Mouse (Mus musculus) induced T-regulatory cell, adult 2 months (primary cell): ENCODE data around the gene Tnni1.
A peak's percentile ranks its signal among the peaks of the same experiment; 100 is the strongest.

ENCODE experiments used
- DNase-seq: peaks from one replicate; pipeline ENCODE4 v3.0.0-alpha.2; 2012; ENCODE audit warnings: low read depth

Tnni1 gene

DNA sequence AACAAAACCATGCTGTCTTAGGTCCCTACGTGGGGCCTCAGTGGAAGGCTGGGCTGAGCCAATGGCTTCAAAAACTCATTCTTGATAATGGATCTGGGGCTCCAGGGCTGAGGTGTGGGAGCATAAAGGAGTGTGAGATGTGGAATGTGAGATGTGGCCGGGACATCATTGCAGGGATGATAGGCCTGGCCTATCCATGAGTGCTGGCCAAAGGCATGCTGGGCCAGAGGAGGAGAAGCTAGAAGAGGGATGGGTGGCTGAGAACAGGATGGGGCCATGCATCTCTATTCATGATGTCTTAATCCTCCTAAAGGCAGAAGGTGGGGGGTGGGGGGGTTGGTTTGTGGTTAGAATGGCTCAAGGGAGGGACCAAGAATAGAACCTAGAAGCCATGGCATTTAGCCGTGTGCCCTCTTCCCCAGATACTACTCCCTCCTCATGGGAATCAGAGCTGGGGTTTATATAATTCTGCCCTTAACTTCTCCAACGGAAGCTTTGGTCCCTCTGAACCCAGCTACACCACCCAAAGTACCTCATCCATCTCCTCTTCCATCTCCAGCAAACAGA lies 11.8 kb upstream of the Tnni1 start:
- DNase-seq: no peak

DNA sequence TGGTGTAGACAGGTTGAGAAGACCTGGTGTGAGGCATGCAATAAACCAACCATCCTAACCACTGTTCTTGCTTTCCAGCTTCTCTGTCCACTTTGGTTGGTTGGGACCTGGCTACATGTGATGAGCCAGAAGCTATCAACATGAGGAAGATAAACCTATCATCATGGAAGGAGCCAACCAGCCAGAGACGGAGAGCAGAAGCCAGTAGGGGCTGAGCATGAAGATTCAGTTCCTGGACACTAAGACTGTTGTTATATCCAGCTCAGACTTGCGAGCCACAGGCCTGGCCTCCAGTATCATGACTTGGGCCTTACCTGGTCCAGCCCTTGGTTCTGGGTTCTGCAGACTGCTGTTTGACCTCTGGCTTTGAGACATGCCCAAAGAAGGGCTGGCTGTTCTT lies 10.8 kb upstream of the Tnni1 start:
- no peak for DNase-seq

DNA sequence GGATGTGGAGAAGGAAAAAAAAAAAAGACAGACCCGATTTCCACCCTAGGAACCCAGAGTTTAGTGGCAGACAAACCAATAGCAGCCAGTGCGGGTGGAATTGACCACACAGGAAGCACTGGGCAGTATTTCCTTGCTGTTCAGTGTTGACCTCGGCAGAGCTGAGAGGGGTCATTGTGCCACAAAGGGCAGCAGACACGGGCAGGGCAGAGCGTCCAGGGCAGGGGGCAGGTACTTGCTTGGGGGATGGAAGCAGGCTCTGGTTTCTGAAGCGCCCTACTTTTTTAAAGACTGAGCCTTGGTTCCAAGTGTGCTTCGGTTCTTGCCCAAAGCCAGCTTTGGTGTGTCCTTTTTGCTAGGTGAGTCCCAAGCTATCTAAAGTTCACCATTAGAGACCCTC lies 9.0 kb upstream of the Tnni1 start:
- DNase-seq: no peak

DNA sequence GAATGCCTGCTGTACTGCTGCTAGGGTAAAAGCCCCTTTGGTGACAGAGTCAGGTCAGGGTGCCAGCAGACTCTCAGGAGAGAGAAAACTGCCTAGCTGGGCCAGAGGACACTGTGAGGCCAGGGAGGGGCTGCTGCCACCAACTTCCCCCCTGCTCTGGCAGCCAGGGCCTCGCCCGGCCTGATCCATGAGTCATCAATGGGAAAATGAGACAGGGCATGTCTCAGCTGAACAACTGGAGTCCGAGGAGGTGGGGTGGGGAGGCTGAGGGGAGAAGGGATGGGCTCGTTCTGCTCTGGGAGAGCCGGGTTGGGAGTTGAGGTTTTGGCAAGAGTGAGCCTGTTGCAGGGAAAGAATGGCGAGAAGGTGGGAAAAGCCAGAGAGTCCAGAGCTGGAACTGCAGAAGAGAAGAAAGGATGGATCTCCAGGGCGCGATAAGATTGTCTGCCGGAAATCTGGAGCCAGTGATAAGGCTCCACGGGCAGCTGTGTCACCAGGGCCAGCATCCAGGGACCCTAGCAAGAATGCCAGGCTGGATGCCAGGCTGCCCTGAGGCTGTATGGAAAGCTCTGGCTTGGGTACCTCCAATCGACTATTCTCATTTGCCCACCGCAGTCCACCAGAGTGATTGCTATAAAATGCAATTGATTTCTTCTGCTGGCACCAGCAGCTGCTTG lies 8.2 kb upstream of the Tnni1 start:
- no peak for DNase-seq

DNA sequence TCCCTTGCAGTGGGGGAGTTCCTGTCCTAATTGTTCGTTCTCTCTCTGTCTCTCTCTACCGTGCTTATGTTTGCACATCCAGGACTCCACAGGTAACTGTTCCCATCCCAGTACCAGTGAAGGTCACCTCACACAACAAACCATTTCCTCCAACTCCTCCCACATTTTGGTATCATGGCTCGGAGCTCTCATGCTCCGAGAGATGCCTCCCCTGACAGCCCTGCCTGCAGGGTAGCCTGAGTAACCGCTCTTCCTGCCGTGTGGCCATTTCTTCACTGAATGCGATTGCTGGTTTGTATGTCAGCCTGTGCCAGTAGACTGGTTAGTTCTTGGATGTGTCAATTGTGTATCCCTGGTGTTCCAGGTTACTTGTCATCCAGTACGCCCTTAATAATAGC lies 7.7 kb upstream of the Tnni1 start:
- DNase-seq: no peak

DNA sequence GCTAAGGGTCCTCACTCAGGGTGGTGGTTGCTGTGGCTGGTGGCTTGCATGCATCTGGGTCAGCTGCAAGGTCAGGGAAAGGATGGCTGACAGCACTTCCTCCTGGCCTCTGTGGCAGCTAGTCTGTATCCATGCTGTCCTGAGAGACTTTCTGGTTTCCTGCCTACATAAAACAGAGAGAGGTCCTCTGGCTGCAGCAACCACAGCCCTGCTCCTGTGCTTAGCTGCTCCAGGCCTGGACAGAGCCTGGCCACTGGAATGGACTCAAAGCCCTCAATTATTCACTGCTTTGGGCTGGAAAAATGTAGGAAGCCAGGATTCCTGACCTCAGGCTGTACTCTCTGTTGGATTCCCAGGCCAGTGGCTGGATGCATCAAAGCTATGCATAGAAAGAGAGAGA lies 2.6 kb upstream of the Tnni1 start:
- DNase-seq: no peak

DNA sequence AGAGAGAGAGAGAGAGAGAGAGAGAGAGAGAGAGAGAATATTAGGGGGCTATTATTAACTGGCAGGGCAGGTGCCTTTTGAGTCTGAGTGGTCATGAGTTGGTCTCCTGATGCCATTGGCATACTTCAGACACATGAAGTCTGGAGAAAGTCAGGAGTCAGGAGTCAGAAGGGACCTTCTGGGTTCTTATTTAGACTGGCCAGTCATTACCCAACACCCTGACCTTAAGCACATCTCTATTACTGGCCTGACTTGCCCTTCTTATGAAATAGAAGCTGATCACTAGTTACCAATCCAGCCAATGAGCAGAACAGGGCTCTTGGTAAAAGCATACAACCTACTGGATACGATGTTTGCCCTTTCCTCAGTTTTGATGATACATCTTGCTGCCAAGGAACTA lies 2.2 kb upstream of the Tnni1 start:
- DNase-seq: no peak

DNA sequence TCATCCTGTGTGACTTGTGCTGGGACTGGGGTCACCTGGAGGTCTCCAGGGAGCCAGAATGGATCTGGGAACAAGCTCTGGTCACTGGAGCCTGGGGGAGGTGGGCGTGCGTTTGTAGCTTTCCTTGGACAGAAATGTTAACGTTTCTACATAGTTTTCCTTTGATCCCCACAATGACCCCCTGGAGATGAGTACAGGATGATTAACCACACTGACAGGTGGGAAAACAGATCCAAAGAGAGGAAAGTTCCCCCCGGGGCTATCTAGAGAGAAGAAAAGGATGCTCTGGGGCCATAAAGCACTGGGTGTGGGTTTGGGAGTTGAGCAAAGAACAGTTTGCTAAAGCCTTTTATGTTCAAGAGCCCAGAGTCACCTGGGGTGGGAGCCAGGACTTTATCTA lies 1.4 kb downstream of the Tnni1 start:
- no peak for DNase-seq

DNA sequence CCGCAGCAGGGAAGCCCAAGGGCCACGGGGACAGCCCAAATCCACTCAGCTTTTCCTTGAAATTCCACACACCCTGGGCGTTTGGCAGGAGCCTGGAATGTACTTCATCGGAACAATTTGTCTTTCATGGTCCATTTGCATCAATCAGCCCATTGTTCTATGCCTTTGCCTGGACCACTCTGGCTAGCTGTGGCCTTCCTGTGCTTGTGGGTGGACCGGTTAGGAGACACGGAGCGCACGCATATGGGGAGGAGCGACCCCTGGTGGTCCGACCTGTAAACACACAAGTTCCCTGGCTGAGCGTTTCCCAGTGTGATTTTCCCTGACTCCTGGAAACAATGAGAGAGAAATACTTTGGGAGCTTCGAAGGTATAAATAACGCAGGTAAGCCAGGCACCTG lies 2.0 kb downstream of the Tnni1 start:
- DNase-seq: peak; percentile 80

DNA sequence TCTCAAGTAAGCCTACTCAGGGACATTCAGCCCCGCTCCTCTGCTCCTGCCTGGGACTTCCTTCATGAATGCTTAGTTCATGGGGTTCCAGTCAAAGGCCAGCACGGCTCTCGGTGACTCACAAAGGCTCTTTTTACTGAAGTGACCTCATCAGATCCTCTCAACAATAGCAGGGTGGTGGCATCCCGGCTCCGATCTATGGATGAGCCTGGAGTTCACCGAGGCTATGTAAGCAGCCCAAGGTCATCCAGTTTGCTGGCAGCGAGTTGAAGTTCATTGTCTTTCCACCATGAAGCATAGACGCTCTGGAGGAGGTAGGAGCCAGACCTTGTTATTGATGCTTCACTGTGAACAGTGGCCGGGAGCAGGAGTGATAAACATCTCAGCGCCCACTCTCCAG lies 3.6 kb downstream of the Tnni1 start:
- no peak for DNase-seq

DNA sequence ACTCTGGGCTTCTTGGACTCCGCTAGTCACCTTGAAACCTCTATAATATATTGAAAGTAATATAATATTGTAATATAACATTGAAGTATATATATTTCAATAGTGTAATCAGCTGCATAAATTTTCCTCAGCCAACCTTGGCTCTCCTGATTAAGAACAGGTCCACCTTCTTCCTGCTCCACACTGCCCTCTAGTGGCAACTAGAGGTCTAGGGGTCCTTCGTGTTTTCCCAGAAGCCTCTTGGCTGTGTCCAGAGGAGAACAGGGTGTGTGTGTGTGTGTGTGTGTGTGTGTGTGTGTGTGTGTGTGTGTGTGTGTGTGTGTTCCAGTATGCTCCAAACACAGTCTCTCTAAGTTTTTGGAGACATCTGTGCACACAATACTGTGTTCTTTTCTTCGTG lies 8.6 kb downstream of the Tnni1 start:
- DNase-seq: peak; percentile 89

DNA sequence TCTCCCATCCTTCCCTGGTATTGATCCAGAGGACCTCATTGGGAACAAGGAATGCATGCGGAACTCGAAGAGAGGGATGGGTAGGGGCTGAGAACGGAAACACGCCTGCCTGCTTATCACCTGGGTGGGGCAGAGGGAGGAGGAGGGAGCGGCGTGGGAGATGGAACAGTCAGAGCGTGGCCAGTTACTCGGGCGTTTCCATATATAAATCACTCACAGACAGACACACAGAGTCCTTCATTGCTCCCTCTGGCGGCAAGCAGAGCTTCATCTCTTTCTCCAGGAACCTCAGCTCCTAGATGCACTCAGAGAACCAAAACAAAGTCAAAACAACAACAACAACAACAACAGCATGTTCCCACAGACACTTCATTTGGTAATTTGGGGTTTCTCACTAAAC lies 9.5 kb downstream of the Tnni1 start:
- peak; percentile 67 for DNase-seq

DNA sequence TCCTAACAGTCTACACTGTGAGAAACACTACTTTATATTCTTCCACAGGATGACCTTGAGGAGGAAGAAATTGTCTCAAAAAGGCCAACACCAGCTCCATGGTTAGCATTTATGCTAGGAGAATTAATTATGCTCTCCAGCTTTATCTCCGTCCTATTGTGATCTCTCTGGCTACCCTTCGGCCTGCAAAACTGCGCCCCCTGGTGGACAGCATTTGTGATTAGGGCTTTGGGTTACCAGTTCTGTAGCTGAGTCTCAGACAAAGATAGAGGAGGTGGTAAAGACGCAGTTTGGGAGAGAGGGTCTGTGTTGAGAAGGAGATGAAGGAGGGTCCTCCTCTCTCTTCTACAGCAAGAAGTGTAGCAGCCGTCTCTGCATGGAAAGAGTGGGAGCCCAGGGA lies 10.6 kb downstream of the Tnni1 start:
- DNase-seq: peak; percentile 89

DNA sequence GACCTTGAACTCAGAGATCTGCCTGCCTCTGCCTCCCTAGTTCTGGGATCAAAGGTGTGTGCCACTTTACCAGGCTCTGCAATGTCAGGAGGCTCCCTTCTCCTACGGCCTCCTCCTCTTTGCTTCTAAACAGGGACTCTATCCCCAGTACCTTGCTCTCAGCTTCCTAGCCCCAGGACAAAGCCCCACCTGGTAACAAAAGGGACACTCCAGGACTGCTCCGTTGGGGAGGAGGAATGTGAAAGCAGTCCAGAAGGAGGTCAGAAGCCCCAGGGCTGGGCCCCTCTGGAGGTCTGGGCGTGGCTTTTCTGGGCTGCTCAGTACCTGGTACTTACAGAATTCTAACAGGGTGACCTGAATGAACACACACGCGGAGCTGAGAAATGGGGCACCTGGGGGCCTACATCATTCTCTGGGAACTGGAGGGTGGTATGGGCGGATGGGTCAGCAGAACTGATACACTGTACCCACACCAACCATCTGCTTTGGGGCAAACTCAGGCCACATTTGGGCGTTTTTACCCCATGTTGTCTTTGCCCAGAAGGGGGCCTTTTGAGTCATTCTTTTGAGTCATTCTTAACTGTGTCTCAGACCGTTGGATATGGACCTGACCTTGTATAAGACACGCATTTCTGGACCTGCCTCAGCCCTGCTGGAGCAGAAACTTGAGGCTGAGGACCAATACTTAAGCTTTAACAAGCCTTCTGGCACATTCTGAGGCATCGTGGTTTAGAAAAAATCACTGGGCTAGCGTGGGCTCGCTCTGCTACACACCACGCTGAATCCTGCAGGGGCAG lies 13.1 kb downstream of the Tnni1 start:
- no peak for DNase-seq

DNA sequence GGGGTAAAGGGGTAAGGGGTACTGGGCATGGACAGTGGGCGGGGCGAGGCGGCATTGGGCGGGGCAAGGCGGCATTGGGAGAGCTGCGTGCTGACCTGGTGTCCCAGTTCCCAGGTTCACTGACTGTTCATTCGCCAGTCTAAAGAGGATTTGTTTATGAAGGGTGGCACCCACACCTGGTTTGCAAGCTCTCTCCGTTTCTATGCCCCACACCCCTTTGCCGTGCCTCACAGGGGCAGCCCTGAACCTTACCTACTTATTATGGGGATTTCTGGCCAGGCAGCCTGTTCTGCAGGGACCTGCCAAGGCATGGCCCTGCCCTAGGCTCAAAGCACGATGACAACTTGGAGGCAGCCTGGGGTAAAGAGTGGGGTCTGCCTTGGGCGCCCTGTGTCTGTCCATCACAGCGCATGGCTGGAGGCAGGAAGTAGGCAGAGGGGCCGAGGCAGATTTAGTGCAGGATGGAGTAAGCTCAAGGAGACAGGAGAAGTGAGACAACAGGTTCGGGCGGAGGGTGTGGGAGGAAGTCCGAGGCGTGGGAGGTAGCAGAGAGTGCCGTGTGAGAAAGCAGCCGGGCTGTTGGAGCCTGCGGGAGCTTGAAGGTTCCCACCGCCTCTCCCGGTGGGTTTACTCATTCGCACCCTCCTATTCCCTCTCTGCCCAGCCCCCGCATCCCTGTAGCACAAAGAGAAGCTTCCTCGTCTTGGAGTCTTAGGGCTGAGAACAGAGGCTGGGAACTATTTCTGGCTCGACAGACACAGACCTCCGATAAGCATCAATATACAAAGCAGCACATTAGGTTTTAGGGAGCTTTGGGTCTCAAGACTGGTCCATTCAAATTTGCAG lies 14.4 kb downstream of the Tnni1 start:
- DNase-seq: peak; percentile 63

DNA sequence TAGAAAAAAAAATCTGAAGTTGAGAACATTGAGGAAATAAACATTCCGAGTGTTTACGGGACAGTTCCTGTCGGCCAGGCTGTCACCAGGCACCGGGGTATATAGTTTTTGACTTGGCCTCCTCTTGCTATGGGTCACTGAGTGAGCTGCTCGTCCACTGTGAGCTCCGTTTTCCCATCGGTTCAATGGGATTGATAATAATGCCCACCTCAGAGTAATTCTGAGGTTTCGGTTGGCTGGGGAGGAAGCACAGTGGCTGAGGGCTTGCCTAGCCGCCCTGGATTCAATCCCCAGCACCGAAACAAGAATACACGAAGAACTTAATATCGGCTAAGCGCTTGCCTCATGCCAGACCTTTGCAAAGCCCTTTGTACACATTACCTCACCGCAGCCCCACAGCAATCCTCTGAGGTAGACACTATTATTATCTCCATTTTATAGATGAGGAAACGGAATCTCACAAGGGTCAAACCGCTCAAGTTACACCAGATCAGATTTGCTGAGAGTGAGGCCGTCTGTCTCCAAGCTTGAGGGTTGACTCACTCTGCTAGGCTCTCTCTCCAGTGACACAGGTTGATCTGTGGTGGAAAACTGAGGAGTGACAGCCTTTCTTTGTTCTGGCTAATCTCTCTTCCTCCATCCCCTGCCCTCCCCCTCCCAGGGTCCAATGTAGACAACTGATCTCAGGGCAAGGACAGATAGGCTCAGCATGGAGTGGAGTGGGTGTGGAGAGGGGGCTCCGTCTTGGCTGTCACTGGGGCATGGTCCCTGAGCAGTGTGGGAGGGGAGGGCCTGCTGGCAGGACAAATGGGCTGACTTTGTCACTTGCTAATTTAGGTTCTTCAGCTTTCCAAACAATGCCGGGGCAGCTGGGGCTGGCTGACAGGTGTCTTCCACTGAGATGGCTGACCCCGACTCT lies 15.2 kb downstream of the Tnni1 start:
- DNase-seq: no peak

DNA sequence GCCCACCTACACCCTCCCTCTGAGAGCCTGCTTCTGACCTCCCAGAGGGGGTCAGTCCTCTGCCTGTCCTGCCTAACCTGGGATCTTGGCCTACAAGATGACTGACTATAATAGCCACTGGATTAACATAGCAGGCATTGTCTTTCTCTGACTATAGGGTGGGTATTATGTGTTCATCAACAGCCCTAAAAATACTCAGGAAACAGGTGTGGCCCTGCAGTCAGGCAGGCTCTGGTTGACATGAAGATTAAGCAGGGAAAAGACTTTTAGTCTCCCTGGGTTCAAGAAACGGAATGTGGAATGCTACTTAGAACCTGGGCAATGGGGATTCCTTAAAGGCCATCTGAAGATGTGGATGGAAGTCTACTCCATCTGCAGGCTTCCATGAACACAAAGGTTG lies 19.3 kb downstream of the Tnni1 start:
- no peak for DNase-seq

DNA sequence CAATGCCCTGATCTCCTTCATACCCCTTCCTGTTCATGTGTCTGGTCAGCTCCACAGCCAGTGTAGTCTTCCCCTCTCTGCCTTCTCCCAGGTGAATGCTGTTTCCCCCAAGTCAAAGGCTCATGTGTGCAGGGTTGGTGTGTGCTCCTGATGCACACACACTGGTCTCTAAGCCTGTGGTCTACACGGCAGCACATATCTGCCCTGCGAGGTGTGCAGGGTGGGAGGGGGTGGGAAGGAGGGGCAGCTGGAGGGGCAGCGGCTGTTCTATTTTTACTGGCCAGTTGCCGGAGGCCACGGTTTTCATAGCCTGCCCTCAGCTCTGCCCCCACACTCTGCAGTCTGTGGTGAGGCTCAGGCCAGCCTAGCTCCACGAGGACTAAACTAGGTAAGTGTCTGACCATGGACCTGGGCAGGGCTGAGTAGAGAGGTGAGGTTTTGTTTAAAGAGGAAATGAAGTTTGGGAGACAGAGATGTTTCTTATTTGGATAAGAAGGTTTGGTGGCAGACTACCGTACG lies 19.9 kb downstream of the Tnni1 start:
- DNase-seq: no peak

DNA sequence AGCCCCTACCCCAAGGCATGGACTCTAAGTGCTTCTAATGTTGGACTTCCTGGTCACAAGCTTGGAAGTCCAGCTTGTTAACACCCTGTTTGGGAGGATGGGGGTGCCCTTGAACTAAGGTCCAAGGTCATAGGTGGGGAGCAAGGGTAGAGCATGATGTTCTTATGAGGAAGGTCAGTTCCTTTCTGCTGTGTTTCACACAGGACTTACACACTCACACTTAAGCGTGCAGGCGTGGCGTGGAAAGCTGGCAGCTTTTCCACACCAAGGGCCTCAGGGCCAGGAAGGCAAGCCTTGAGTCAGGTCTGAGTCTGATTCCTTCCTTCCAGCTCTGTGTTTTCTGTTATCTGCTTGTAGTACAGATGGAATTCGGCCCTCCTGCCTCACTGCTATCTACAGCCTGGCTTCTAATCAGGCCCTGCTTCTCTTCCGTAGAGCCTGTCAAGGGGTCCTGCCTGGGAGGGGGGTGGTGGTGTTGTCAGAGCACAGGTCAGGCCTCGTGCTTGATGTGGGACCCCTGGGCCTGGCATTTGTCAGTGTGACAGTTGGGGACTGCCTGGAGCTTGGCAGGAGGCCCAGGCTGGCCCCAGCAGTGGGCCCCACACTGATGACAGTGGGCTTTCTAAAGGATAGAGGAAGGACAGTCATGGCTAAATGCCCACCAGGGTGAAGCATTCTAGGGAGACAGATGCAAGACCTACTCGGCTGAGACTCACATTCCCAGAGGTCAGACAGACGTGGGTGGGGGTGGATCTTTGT lies 21.1 kb downstream of the Tnni1 start:
- no peak for DNase-seq

DNA sequence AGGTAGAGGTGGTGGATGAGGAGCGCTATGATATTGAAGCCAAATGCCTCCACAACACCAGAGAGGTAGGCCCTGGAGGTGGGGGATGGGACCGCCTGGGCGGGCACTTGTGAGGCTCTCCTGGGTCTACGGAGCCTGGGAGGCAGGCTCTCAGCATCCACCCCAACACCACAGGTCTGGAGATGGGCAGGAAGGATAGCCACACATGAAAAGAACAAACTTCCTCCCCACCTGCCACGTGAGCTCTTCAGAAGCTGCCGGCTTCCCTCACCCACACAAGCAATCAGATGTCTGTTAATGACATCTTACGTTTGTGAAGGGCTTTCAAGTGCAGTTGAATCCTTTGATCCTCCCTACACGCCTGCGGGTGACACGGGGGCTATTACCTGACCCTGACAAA lies 28.3 kb downstream of the Tnni1 start:
- DNase-seq: peak; percentile 62

DNA sequence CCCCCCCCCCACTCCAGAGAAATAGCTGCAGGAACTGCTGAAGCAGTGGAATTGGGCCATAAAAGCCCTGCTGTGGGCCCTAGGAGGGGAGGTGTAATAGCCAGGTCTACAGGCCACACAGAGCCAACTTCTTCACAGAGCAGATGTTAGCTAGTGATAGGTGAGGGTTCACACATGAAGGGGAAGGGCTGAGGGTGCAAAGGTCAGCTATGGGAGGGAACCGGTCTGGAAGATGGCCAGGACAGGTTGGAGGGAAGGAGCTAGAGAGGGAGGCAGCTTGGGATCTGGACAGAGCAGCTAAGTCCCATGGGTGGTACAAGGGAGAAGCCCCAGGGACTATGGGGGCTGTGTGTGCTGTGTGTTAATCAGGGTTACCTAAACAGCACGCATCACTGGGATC lies 30.9 kb downstream of the Tnni1 start:
- no peak for DNase-seq
